Mouse (Mus musculus) cortical plate, adult 2 months (tissue): Measurements from ENCODE around the gene Trabd.

ENCODE experiments used
- CTCF ChIP-seq: fragments of 200-500 bp; IDR thresholded peaks from 2 replicates; pipeline ENCODE4 v1.5.1; 2011; ENCODE audit warnings: mild to moderate bottlenecking, control low read depth, low read length; ENCODE audit not compliant: insufficient read depth; ENCODE audit errors: extremely low read depth
- POLR2A ChIP-seq: fragments of 200-500 bp; IDR thresholded peaks from 2 replicates; pipeline ENCODE4 v1.6.1; 2011; ENCODE audit warnings: mild to moderate bottlenecking, low read length, control low read depth; ENCODE audit not compliant: insufficient read depth; ENCODE audit errors: extremely low read depth

- 0 out of 2 replicates have a peak, but pooled peaks have one; percentile 27 for TF ChIP-seq POLR2A
- TF ChIP-seq CTCF = peak; percentile 31
Observed at GRCm38 (mm10) chr15:89123595-89123994, 48.7 kb downstream of the Trabd start.
